Mouse (Mus musculus) bone marrow, adult 2 months (tissue): ENCODE measurements around the gene Pfkfb4.

Source experiments
- CTCF ChIP-seq: fragments of 200-500 bp; IDR thresholded peaks from 2 replicates; pipeline ENCODE4 v1.5.1; 2011; ENCODE audit warnings: low read length, control low read depth; ENCODE audit not compliant: control insufficient read depth, insufficient read depth
- POLR2A ChIP-seq: fragments of 200-500 bp; IDR thresholded peaks from 2 replicates; pipeline ENCODE4 v1.6.1; 2011; ENCODE audit warnings: low read depth, mild to moderate bottlenecking, control low read depth, low read length, borderline replicate concordance; ENCODE audit not compliant: control insufficient read depth

DNA sequence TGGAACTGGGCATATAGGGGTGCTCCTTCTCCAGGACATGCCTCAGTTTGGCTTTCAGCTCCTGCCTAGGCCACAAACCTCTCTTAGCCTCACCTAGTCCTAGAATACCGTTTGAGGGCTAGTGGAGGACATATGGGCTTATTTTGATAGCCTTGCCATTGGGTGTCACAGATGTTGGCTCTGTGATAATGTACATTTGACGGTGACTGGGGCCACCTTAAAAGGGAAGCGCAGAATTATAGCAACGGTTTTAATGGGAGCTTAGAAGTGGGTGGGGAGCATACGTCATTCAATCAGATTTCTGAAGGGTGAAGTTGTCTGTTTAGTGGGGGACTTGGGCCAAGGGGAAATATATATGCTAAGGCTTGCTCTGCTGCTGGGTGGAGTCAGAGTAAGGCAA, 46.0 kb upstream of the Pfkfb4 start:
- no peak for TF ChIP-seq POLR2A
- TF ChIP-seq CTCF: no peak
